In genomic region chr4:152106746-152107145, GRCm38 (mm10) we compare ENCODE assay signal across 9 mouse cellular contexts. TPM values are rescaled to one million over a fixed set of nuclear protein-coding genes. Genes with fewer than 3 reads are reported as not detected.
A peak's percentile ranks its signal among the peaks of the same experiment; 100 is the strongest.
DNase-seq lines count a peak whose midpoint lies in the region; ATAC-seq and TF ChIP-seq lines count a peak whose summit lies in the region.
"Had no signal": no experiment of that assay in that cellular context is flagged by ENCODE, and none has a peak within 500 bp of the region (broad histone marks: within the 10 kb centered on the region; RNA-seq: fewer than 3 reads in every experiment).

No protein-coding gene starts in this region.

- H3K4me1 ChIP-seq in cortical plate, adult 2 months (ENCODE audit: control insufficient read depth, insufficient read depth, low read length): peaks cover 3% of the 10 kb centered on the region; the same call in 1 of the 2 replicates
- H3K4me1 ChIP-seq in liver, postnatal 0 days (ENCODE audit: insufficient read depth): peaks cover 8% of the 10 kb centered on the region; the same call in 1 of the 2 replicates

- TF ChIP-seq CTCF in cortical plate, adult 2 months (IDR thresholded peaks at IDR 0.05; ENCODE audit: extremely low read depth, insufficient read depth, low read length): 0 out of 2 replicates have a peak, but pooled peaks have one; percentile 10
- TF ChIP-seq CTCF in liver, postnatal 0 days (IDR thresholded peaks at IDR 0.05; ENCODE audit: low read depth): peak; percentile 37

- TF ChIP-seq POLR2A in cortical plate, adult 2 months (IDR thresholded peaks at IDR 0.05; ENCODE audit: extremely low read depth, insufficient read depth, low read length): no peak

- H3K4me3 ChIP-seq in cortical plate, adult 2 months (ENCODE audit: insufficient read depth, low read length): no peak overlapping the region
- H3K4me3 ChIP-seq in liver, postnatal 0 days (ENCODE audit: low read depth, low read length): no peak overlapping the region

- TF ChIP-seq EP300 in liver, postnatal 0 days (IDR thresholded peaks at IDR 0.05; ENCODE audit: low read depth): no peak

- H3K9me3 ChIP-seq in liver, postnatal 0 days (ENCODE audit: low read length): no peaks in the 10 kb centered on the region

- H3K36me3 ChIP-seq in liver, postnatal 0 days (replicated peaks; ENCODE audit: insufficient read depth, low read length): peaks cover 13% of the 10 kb centered on the region

- no peaks in the 10 kb centered on the region for H3K27me3 ChIP-seq in liver, postnatal 0 days (ENCODE audit: insufficient read depth, low read length)

- peak; percentile 25 for DNase-seq in kidney, adult 18-20 months
- no peak for DNase-seq in kidney, postnatal 14 days
- peak; percentile 50 for DNase-seq in kidney, adult 9 months
- no peak for DNase-seq in liver, postnatal 0 days
- DNase-seq in left cerebral cortex, postnatal 4 days: no peak
- no peak for DNase-seq in urinary bladder, adult 2 months (ENCODE audit: low spot score)

- WGBS in liver, postnatal 0 days (ENCODE audit: insufficient replicate concordance): 74% methylated on average over 9 of the region's 9 CpGs

- no peak for ATAC-seq in liver, postnatal 0 days

- intact Hi-C loops in left cerebral cortex, postnatal 4 days (cut with DNase I): no loop called here

- H3K27ac ChIP-seq in cortical plate, adult 2 months (ENCODE audit: insufficient read depth, low read length): no peak overlapping the region
- peak overlapping the region; percentile 49; the same call in 1 of the 2 replicates for H3K27ac ChIP-seq in liver, postnatal 0 days (ENCODE audit: low read depth)

- no peak overlapping the region for H3K4me2 ChIP-seq in liver, postnatal 0 days (ENCODE audit: low read depth, low read length)

- H3K9ac ChIP-seq in liver, postnatal 0 days (replicated peaks): no peak overlapping the region

RNA-seq across cellular contexts. Expression of gene Tnfrsf25, which starts 9.0 kb away (rescaled TPM):
- 12.7 and 14.7 TPM in 2 replicates for polyA plus RNA-seq in cortical plate, adult 2 months (2012; rRNA removed)
- polyA plus RNA-seq in liver, postnatal 0 days (2015; fragmentation: Nextera tagmentation; extraction: Ambion mirVana): 0.15 TPM in 1 of 2 replicates, not detected in the other
- total RNA-seq in left cerebral cortex, postnatal 4 days (2021): 1 to 10 TPM; 2.3 to 2.6 TPM
- polyA plus RNA-seq in urinary bladder, adult 2 months (2012; rRNA removed): 3.7 TPM in 2 replicates

RNA-seq across cellular contexts. Expression of gene Plekhg5, which starts 34.4 kb away (rescaled TPM):
- 59.9 and 72.3 TPM in 2 replicates for polyA plus RNA-seq in cortical plate, adult 2 months (2012; rRNA removed)
- 1.8 and 2.1 TPM in 2 replicates for polyA plus RNA-seq in liver, postnatal 0 days (2015; fragmentation: Nextera tagmentation; extraction: Ambion mirVana)
- 10 to 100 TPM; 21.2 to 25.7 TPM for total RNA-seq in left cerebral cortex, postnatal 4 days (2021)
- 13.2 and 14.6 TPM in 2 replicates for polyA plus RNA-seq in urinary bladder, adult 2 months (2012; rRNA removed)

RNA-seq across cellular contexts. Expression of gene Espn, which starts 45.4 kb away (rescaled TPM):
- 1.8 and 2.6 TPM in 2 replicates for polyA plus RNA-seq in cortical plate, adult 2 months (2012; rRNA removed)
- polyA plus RNA-seq in liver, postnatal 0 days (2015; fragmentation: Nextera tagmentation; extraction: Ambion mirVana): 1.8 and 2.2 TPM in 2 replicates
- total RNA-seq in left cerebral cortex, postnatal 4 days (2021): under 1 TPM in 1 of 2 experiments, not detected in 1; 0.46 TPM
- polyA plus RNA-seq in urinary bladder, adult 2 months (2012; rRNA removed): 6.0 and 7.8 TPM in 2 replicates

RNA-seq across cellular contexts. Expression of gene Hes2, which starts 51.9 kb away (rescaled TPM):
- polyA plus RNA-seq in cortical plate, adult 2 months (2012; rRNA removed): not detected in 2 replicates
- not detected in 2 replicates for polyA plus RNA-seq in liver, postnatal 0 days (2015; fragmentation: Nextera tagmentation; extraction: Ambion mirVana)
- not detected for total RNA-seq in left cerebral cortex, postnatal 4 days (2021)
- polyA plus RNA-seq in urinary bladder, adult 2 months (2012; rRNA removed): 0.23 and 0.46 TPM in 2 replicates
- total RNA-seq: hematopoietic stem cell, adult 5-6 weeks had no signal
- polyA plus RNA-seq: frontal cortex, adult 2 months had no signal

Comparison
In these comparisons a context has a peak if more than half of its experiments do, and no peak if none do; other contexts are left out.
1. DNase-seq: peak in kidney, adult 18-20 months (single experiment) and kidney, adult 9 months (single experiment); none in kidney, postnatal 14 days (single experiment), liver, postnatal 0 days (single experiment), left cerebral cortex, postnatal 4 days (single experiment) and urinary bladder, adult 2 months (single experiment).